Mouse (Mus musculus) hindbrain, embryonic 12.5 days (tissue): ENCODE data around the gene Pnpla5. TPM values are rescaled to one million over a fixed set of nuclear protein-coding genes. Genes with fewer than 3 reads are reported as not detected.

Source experiments
- microRNA-seq: library from miRNA; unstranded; fragments of <30 nt; microRNA quantifications from one replicate; pipeline ENCODE4, GENCODE M21; 2017
- polyA plus RNA-seq: library from polyadenylated mRNA; unstranded; fragments of >200 nt; fragmentation: Nextera tagmentation; extraction: Ambion mirVana; gene quantifications from 2 replicates; pipeline ENCODE4 v1.2.1, GENCODE M21; 2016

Pnpla5 gene
- polyA plus RNA-seq, 1 experiment from 2014 or later = not detected

Small RNA genes within 50 kb of the gene (microRNA-seq; reads per million reads assigned to microRNA genes)
- not detected for gene Mir6392

Other genes starting within 250 kb of the Pnpla5 start
- 0.12 and 0.46 TPM in 2 replicates for gene Efcab6, start 57.8 kb downstream of the Pnpla5 start, polyA plus RNA-seq
- gene Sult4a1, start 17.4 kb downstream of the Pnpla5 start, polyA plus RNA-seq = 29.1 and 29.2 TPM in 2 replicates
- 2.7 and 3.0 TPM in 2 replicates for gene Pnpla3, start 44.7 kb upstream of the Pnpla5 start, polyA plus RNA-seq
- gene Samm50, start 69.1 kb upstream of the Pnpla5 start, polyA plus RNA-seq = 87.8 and 94.7 TPM in 2 replicates
- 5.0 and 6.5 TPM in 2 replicates for gene Parvb, start 108.9 kb upstream of the Pnpla5 start, polyA plus RNA-seq
- 1.1 and 1.5 TPM in 2 replicates for gene Parvg, start 200.9 kb upstream of the Pnpla5 start, polyA plus RNA-seq